Mouse (Mus musculus): ENCODE results near the gene H2-DMa.

Gene H2-DMa

GRCm38 (mm10) chr17:34119249-34120179, at the start of gene H2-DMa:
TSS of gene H2-DMa (plus strand) at chr17:34119541.
- TF ChIP-seq GATA4 (IDR thresholded peaks at IDR 0.05; ENCODE audit: insufficient replicate concordance, low read length): no peak

- no peak for TF ChIP-seq GATA4 (IDR thresholded peaks at IDR 0.05; ENCODE audit: insufficient replicate concordance, low read length)
Observed at GRCm38 (mm10) chr17:34072091-34072490, 47.2 kb upstream of the H2-DMa start.

GRCm38 (mm10) chr17:34075271-34075670, 44.1 kb upstream of the H2-DMa start:
- TF ChIP-seq GATA4 (IDR thresholded peaks at IDR 0.05; ENCODE audit: insufficient replicate concordance, low read length): no peak

DNA sequence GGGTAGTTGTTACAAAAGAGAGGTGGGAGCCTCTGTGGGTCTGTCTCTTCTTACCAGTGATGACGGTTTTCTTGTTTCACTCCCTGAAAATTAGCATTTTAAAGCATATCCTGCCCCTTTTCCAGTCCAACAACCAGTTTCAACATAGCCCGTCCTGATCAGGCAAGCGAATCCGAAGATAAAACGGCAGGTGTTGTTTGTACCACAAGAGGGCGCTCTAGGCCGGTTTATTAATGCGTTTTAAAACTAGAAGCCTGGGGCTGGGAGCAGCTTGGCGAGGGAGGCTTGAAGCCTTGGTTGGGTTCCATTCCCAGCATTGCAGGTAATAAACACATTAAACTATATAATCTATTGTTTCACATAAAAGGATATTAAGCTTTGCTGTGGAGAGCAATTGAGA, 41.8 kb upstream of the H2-DMa start:
- TF ChIP-seq GATA4 (IDR thresholded peaks at IDR 0.05; ENCODE audit: insufficient replicate concordance, low read length): no peak

DNA sequence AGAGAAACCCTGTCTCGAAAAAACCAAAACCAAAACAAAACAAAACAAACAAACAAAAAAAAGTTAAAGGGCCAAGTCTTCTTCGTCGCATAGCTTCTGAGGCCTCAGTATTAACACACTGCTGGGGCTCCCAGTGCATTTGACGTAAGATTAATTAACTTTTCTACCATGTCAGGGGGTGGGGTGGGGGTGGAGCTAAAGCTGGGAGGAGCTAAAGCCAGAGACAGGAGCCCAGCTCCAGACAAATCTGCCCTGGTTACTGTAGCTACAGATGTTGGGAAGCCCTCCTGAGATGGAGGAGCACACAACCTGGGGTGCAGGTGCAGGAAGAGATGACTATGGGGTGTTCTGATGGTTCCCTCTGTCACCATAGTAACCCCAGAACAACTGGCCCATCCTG, 41.2 kb upstream of the H2-DMa start:
- no peak for TF ChIP-seq GATA4 (IDR thresholded peaks at IDR 0.05; ENCODE audit: insufficient replicate concordance, low read length)

GRCm38 (mm10) chr17:34079002-34079401, 40.3 kb upstream of the H2-DMa start:
- no peak for TF ChIP-seq GATA4 (IDR thresholded peaks at IDR 0.05; ENCODE audit: insufficient replicate concordance, low read length)

DNA sequence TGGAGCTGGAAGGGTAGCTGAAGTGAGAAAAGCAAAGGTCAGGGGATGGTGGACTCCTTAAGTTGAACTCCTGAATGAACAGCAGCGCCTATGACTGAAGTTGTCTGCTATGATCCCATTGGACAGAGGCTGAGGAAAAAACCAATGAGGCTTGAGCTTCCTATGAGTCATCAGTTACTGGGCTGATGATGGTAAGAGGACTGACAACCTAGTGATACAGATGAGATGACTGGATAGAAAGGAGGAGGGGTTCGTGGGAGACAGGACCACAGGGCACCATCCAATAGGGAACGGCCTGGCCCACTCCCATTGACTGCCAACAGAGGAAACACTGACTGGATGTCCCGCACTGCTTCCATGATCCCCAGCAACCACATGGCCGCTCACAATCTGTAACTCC, 39.7 kb upstream of the H2-DMa start:
- TF ChIP-seq GATA4 (IDR thresholded peaks at IDR 0.05; ENCODE audit: insufficient replicate concordance, low read length): no peak

- TF ChIP-seq GATA4 (IDR thresholded peaks at IDR 0.05; ENCODE audit: insufficient replicate concordance, low read length): no peak
Observed at GRCm38 (mm10) chr17:34083104-34083503, 36.2 kb upstream of the H2-DMa start.

GRCm38 (mm10) chr17:34087386-34087785, 32.0 kb upstream of the H2-DMa start:
- TF ChIP-seq GATA4 (IDR thresholded peaks at IDR 0.05; ENCODE audit: insufficient replicate concordance, low read length): no peak

- TF ChIP-seq GATA4 (IDR thresholded peaks at IDR 0.05; ENCODE audit: insufficient replicate concordance, low read length): no peak
Observed at GRCm38 (mm10) chr17:34088124-34088523, 31.2 kb upstream of the H2-DMa start.

DNA sequence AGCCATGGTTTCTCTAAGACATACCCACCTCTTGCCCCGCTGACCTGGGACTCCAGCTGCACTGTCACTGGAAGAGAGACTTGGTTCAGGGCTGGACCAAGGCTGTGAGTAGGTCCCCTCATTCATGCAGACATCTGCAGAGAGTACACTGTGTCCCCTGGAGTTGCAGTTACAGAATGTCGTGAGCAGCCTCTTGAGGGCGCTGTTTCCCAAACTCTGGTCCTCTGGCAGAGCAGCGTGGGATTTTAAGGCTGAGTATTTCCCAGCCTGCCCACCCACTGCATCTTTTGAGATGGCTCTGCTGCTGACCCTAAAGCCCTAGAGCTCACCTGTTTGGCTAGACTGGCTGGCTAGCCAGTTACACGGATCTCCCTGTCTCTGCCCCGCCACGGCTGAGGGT, 28.4 kb upstream of the H2-DMa start:
- TF ChIP-seq GATA4 (IDR thresholded peaks at IDR 0.05; ENCODE audit: insufficient replicate concordance, low read length): no peak

DNA sequence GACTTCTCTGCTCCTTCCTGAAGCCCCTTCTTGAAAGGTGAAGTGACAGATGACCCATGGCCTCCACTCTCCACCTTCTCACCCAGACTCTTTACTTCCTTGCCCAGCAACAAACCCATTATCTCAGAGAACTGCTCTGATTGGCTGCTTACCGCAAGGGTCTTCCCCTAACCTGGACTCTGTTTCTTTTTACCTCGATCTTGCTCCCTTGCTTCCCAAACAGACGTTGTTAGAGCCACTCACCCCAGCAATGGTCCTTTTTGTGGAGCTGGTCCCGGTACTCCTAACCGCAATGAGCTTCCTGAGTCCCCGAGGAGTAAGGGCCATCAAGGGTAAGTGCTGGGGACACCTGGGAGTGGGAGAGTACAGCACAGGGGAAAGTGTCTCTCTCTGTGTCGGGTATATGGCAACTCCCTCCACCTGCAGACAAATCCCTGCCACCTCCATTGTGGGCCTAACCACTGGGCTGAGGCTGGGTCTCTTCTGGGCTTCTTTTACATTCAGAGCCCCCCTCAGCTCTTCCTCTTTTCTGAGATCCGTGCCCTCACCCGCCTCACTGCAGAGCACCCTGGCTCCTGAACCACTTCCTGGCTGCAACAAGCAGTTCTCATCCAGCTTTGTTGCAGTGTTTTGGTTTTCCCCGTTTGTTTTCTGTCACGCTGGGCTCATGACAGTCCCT, 27.0 kb upstream of the H2-DMa start, which contains the start of gene H2-Oa:
Gene H2-Oa (plus strand): TSS at position 144 of the 679 bp plus-strand sequence.
- no peak for TF ChIP-seq GATA4 (IDR thresholded peaks at IDR 0.05; ENCODE audit: insufficient replicate concordance, low read length)

DNA sequence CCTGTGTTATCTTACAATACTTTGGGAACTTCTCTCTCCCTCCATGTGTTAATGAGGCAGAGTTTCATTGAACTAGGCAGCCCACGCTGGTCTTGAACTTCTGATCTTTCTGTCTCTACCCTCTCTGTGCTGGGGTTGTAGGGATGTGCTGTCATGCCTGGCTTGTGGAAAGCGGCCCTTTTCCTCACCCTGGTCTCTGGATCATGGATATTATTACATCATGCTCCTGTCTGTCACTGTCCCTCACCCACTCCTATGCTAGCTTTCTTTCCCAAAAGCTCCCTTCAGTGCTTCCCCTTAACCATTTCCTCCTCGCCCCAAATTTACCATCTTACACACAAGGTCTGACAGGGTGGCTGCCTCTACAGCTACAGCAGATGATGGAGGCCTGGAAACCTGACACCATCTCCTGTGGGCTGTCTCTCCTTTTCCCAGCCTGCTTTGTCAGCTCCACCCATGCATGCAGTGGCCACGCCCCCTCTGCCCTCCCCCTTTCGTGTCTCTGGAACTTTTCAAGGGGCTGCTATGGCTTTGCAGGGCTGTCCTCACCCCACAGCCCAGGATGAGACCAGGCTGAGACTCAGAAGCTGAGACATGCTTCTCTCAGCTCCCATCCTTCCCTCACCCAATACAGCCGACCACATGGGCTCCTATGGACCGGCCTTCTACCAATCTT, 26.0 kb upstream of the H2-DMa start:
- TF ChIP-seq GATA4 (IDR thresholded peaks at IDR 0.05; ENCODE audit: insufficient replicate concordance, low read length): no peak

GRCm38 (mm10) chr17:34094283-34095035, 24.9 kb upstream of the H2-DMa start:
- TF ChIP-seq GATA4 (IDR thresholded peaks at IDR 0.05; ENCODE audit: insufficient replicate concordance, low read length): no peak

DNA sequence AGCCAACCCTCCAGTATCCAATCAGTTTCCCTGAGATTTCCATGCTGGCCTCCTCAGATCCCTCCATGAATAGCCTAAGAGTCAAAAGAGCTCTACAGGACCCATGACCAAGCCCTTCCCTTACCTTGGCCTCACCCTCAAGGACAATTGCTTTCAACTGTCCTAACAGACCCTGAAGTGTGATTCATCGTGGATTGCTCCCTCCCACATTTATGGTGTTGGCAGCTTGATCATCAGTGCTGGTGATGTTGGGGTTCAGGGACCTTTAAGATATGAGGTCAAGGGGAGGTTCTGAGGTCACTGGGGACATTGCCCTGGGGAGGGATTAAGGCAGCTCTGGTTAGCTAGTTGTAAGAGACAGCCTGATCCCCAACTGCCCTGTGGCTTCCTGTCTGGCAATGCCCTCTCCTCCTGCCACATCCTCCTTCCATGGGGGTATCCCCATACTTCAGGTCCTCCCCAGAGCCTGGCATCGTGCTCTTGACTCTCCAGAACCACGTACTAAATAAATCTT, 22.8 kb upstream of the H2-DMa start:
- TF ChIP-seq GATA4 (IDR thresholded peaks at IDR 0.05; ENCODE audit: insufficient replicate concordance, low read length): no peak

Data from liver, adult (tissue).